Mouse (Mus musculus) urinary bladder, postnatal 10 days (tissue): ENCODE measurements around the gene Ghrl.

Experiments
- DNase-seq: peaks from one replicate; pipeline ENCODE4 v3.0.0; 2022; ENCODE audit warnings: low spot score

The Ghrl gene

GRCm38 (mm10) chr6:113667611-113668122 is 52.0 kb downstream of the Ghrl start:
- DNase-seq = no peak
